Mouse (Mus musculus): ENCODE results near the gene 1190002N15Rik. TPM values are rescaled to one million over a fixed set of nuclear protein-coding genes. Genes with fewer than 3 reads are reported as not detected.

Gene 1190002N15Rik
- total RNA-seq, 1 experiment, result 24.9 TPM

- in situ Hi-C loops (cut with MboI; ENCODE audit: low sequenced_read_pairs in 2 of 2, unreplicated experiment in 2 of 2), result no loop called here
- H3K9me3 ChIP-seq (ENCODE audit: control insufficient read depth, insufficient read depth, low read depth, low read length), result no peaks in the 10 kb centered on the region
- TF ChIP-seq ZNF384 (IDR thresholded peaks at IDR 0.05; ENCODE audit: low read depth, low read length), result no peak
- TF ChIP-seq HCFC1 (IDR thresholded peaks at IDR 0.05; ENCODE audit: borderline replicate concordance, insufficient read depth, low read length), result no peak
- no peak for TF ChIP-seq MAFK (IDR thresholded peaks at IDR 0.05; ENCODE audit: insufficient read depth, low read depth, low read length)
- TF ChIP-seq CHD2 (IDR thresholded peaks at IDR 0.05; ENCODE audit: low read depth, low read length), result no peak
- no peak for TF ChIP-seq ZC3H11A (IDR thresholded peaks at IDR 0.05; ENCODE audit: borderline replicate concordance, low read depth, low read length)
- H3K4me3 ChIP-seq (ENCODE audit: insufficient read depth in 1 of 2, low read depth in 1 of 2, low read length in 2 of 2, poor library complexity in 1 of 2, severe bottlenecking in 1 of 2), result no peak overlapping the region
- DNase-seq (ENCODE audit: low read depth, low spot score), result no peak
- no peak overlapping the region for H3K27ac ChIP-seq (ENCODE audit: insufficient read depth, low read depth, low read length, poor library complexity, severe bottlenecking)
- H3K9ac ChIP-seq (ENCODE audit: insufficient read depth, low read depth, low read length, poor library complexity, severe bottlenecking), result no peak overlapping the region
- H3K36me3 ChIP-seq (ENCODE audit: control insufficient read depth, insufficient read depth, low read length, poor library complexity, severe bottlenecking), result no peaks in the 10 kb centered on the region
- H3K4me1 ChIP-seq (ENCODE audit: control insufficient read depth in 2 of 2, insufficient read depth in 2 of 2, low read length in 2 of 2, poor library complexity in 1 of 2), result no peaks in the 10 kb centered on the region
Observed at GRCm38 (mm10) chr9:94556249-94556648, 18.4 kb upstream of the 1190002N15Rik start.

- H3K9ac ChIP-seq (ENCODE audit: insufficient read depth, low read depth, low read length, poor library complexity, severe bottlenecking), result no peak overlapping the region
- H3K4me3 ChIP-seq (ENCODE audit: insufficient read depth in 1 of 2, low read depth in 1 of 2, low read length in 2 of 2, poor library complexity in 1 of 2, severe bottlenecking in 1 of 2), result no peak overlapping the region
- H3K36me3 ChIP-seq (ENCODE audit: control insufficient read depth, insufficient read depth, low read length, poor library complexity, severe bottlenecking), result no peaks in the 10 kb centered on the region
- no peak overlapping the region for H3K27ac ChIP-seq (ENCODE audit: insufficient read depth, low read depth, low read length, poor library complexity, severe bottlenecking)
- no peak for TF ChIP-seq HCFC1 (IDR thresholded peaks at IDR 0.05; ENCODE audit: borderline replicate concordance, insufficient read depth, low read length)
- no peak for TF ChIP-seq ZC3H11A (IDR thresholded peaks at IDR 0.05; ENCODE audit: borderline replicate concordance, low read depth, low read length)
- H3K4me1 ChIP-seq (ENCODE audit: control insufficient read depth in 2 of 2, insufficient read depth in 2 of 2, low read length in 2 of 2, poor library complexity in 1 of 2), result no peaks in the 10 kb centered on the region
- in situ Hi-C loops (cut with MboI; ENCODE audit: low sequenced_read_pairs in 2 of 2, unreplicated experiment in 2 of 2), result no loop called here
- DNase-seq (ENCODE audit: low read depth, low spot score), result no peak
- H3K9me3 ChIP-seq (ENCODE audit: control insufficient read depth, insufficient read depth, low read depth, low read length), result no peaks in the 10 kb centered on the region
Observed at GRCm38 (mm10) chr9:94550493-94551095, 12.7 kb upstream of the 1190002N15Rik start.

GRCm38 (mm10) chr9:94543881-94544280 lies 6.0 kb upstream of the 1190002N15Rik start:
- Histone ChIP-seq H3K9me3 (ENCODE audit: control insufficient read depth, insufficient read depth, low read depth, low read length) (no peaks in the 10 kb centered on the region), H3K27ac (ENCODE audit: insufficient read depth, low read depth, low read length, poor library complexity, severe bottlenecking) (no peak overlapping the region), H3K36me3 (ENCODE audit: control insufficient read depth, insufficient read depth, low read length, poor library complexity, severe bottlenecking) (no peaks in the 10 kb centered on the region), H3K4me3 (ENCODE audit: insufficient read depth in 1 of 2, low read depth in 1 of 2, low read length in 2 of 2, poor library complexity in 1 of 2, severe bottlenecking in 1 of 2) (no peak overlapping the region), H3K4me1 (ENCODE audit: control insufficient read depth in 2 of 2, insufficient read depth in 2 of 2, low read length in 2 of 2, poor library complexity in 1 of 2) (peaks cover 0 to 8% of the 10 kb centered on the region in 2 experiments; a peak in 2 of 4 replicates), H3K9ac (ENCODE audit: insufficient read depth, low read depth, low read length, poor library complexity, severe bottlenecking) (no peak overlapping the region)
- no peak for DNase-seq (ENCODE audit: low read depth, low spot score)
- in situ Hi-C loops (cut with MboI; ENCODE audit: low sequenced_read_pairs in 2 of 2, unreplicated experiment in 2 of 2), result no loop called here
- TF ChIP-seq ZC3H11A (IDR thresholded peaks at IDR 0.05; ENCODE audit: borderline replicate concordance, low read depth, low read length), result no peak
- no peak for TF ChIP-seq CHD2 (IDR thresholded peaks at IDR 0.05; ENCODE audit: low read depth, low read length)
- no peak for TF ChIP-seq ZNF384 (IDR thresholded peaks at IDR 0.05; ENCODE audit: low read depth, low read length)
- no peak for TF ChIP-seq MAFK (IDR thresholded peaks at IDR 0.05; ENCODE audit: insufficient read depth, low read depth, low read length)
- TF ChIP-seq HCFC1 (IDR thresholded peaks at IDR 0.05; ENCODE audit: borderline replicate concordance, insufficient read depth, low read length), result no peak

DNA sequence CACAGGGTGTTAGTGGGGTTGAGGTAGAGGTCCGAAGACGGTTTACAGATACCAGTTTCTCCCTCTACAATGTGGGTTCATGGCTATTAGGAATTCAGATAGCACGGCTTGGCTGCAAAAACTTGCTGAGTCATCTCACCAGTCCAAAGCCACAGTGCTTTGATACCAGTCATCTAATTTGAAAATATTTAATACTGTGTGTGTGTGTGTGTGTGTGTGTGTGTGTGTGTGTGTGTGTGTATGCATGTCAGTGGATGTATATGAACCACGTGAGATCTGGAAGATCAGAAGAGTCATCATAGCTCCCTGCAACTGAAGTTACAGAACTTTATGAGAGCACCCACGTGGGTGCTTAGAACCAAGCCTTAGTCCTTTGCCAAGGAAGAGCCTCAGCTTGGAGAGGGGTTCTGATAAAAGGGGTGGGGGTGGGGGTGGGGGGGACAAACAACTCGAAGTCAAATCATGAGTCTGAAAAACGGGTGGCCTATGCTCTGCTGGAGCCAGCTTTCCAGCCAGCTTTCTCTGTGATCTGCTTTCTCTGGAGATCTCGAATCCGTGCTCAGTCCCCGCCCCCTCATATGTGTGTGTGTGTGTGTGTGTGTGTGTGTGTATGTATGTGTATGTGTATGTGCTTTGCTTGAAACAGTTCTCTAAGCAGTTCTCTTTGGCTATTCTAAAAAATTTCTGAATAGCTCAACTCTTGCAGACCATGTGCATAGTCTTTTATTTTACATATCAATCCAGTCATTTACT lies 2.6 kb upstream of the 1190002N15Rik start:
- no peak for DNase-seq (ENCODE audit: low read depth, low spot score)
- Histone ChIP-seq H3K9ac (ENCODE audit: insufficient read depth, low read depth, low read length, poor library complexity, severe bottlenecking) (peak overlapping the region; percentile 65; the same call in 1 of the 2 replicates), H3K4me1 (ENCODE audit: control insufficient read depth in 2 of 2, insufficient read depth in 2 of 2, low read length in 2 of 2, poor library complexity in 1 of 2) (peaks cover 0 to 8% of the 10 kb centered on the region in 2 experiments; a peak in 2 of 4 replicates), H3K9me3 (ENCODE audit: control insufficient read depth, insufficient read depth, low read depth, low read length) (no peaks in the 10 kb centered on the region), H3K27ac (ENCODE audit: insufficient read depth, low read depth, low read length, poor library complexity, severe bottlenecking) (peak overlapping the region; percentile 83; the same call in 1 of the 2 replicates), H3K36me3 (ENCODE audit: control insufficient read depth, insufficient read depth, low read length, poor library complexity, severe bottlenecking) (no peaks in the 10 kb centered on the region), H3K4me3 (ENCODE audit: insufficient read depth in 1 of 2, low read depth in 1 of 2, low read length in 2 of 2, poor library complexity in 1 of 2, severe bottlenecking in 1 of 2) (peak overlapping the region; percentile 24 to 36; a peak in 2 of 4 replicates)
- in situ Hi-C loops (cut with MboI; ENCODE audit: low sequenced_read_pairs in 2 of 2, unreplicated experiment in 2 of 2), result no loop called here
- TF ChIP-seq MAFK (IDR thresholded peaks at IDR 0.05; ENCODE audit: insufficient read depth, low read depth, low read length), result peak; percentile 92
- TF ChIP-seq ZC3H11A (IDR thresholded peaks at IDR 0.05; ENCODE audit: borderline replicate concordance, low read depth, low read length), result no peak
- TF ChIP-seq HCFC1 (IDR thresholded peaks at IDR 0.05; ENCODE audit: borderline replicate concordance, insufficient read depth, low read length), result no peak

All from ES-E14 (cell line).